Mouse (Mus musculus): ENCODE measurements around the gene Cep57l1. TPM values are rescaled to one million over a fixed set of nuclear protein-coding genes. Genes with fewer than 3 reads are reported as not detected.

Cep57l1 gene
- polyA plus RNA-seq, 1 experiment = 11.8 TPM

DNA sequence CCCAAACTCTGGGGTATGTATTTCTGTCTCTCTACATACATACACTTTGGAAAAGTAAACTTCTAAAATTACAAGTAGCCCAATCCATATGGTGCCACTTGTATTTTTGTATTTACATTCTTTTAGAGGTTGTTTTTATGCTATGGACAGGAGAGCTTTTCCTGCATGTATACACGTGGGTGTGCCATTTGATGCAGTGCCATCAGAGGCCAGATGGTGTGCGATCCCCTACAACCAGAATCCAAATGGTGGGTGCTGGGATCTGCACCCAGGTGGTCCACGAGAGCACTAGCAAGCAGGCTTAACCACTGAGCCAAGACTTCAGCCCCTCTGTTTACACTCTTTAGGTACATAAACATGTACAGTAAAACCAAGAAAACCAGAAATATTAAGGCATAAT lies 60.4 kb downstream of the Cep57l1 start:
- Histone ChIP-seq H3K4me1 (ENCODE audit: control insufficient read depth, insufficient read depth, low read length) (peaks cover 7% of the 10 kb centered on the region), H3K4me3 (ENCODE audit: insufficient read depth, low read length) (no peak overlapping the region), H3K27ac (ENCODE audit: insufficient read depth, low read depth, low read length) (no peak overlapping the region)
- TF ChIP-seq POLR2A (IDR thresholded peaks at IDR 0.05; ENCODE audit: borderline replicate concordance, low read depth, low read length) (no peak), CTCF (IDR thresholded peaks at IDR 0.05; ENCODE audit: low read depth, low read length) (no peak)

DNA sequence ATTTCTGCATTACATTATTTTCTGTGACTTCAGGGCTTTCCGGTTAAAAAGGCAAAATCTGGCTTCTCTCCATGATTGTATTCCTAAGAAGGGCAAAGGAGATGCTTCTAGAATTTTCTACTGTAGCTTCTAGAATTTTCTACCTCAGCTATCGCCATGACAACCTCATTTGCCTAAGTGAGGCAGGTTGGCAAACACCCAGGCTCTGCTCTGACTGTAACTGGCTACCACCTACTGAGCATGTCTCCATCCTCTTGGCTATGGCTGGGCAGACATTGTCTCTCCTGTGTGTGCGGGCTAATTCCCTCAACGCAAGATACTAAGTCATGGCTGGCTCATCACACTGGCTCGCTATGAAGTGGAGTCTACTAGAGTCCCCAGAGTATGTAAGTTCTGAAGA lies 63.1 kb downstream of the Cep57l1 start:
- H3K27ac ChIP-seq (ENCODE audit: insufficient read depth, low read depth, low read length) = no peak overlapping the region
- no peak overlapping the region for H3K4me3 ChIP-seq (ENCODE audit: insufficient read depth, low read length)
- TF ChIP-seq POLR2A (IDR thresholded peaks at IDR 0.05; ENCODE audit: borderline replicate concordance, low read depth, low read length) (no peak), CTCF (IDR thresholded peaks at IDR 0.05; ENCODE audit: low read depth, low read length) (no peak)
- H3K4me1 ChIP-seq (ENCODE audit: control insufficient read depth, insufficient read depth, low read length) = no peaks in the 10 kb centered on the region

DNA sequence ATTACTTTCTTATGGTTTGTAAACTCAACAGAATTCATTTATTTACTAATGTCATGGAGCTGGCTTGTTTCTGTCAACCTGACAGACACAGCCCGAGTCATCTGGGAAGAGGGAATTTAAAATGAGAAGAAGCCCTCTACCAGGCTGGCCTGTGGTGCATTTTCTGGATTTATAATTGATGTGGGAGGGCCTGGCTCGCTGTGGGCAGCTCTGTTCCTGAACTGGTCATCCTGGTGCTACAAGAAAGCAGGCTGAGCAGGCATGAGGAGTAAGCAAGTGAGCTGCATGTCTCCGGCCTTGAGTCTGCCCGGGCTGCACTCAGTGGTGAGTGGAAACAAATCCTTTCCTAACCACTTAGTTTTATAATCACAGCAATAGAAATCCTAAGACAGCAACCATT lies 65.7 kb downstream of the Cep57l1 start:
- no peak overlapping the region for H3K27ac ChIP-seq (ENCODE audit: insufficient read depth, low read depth, low read length)
- no peak overlapping the region for H3K4me3 ChIP-seq (ENCODE audit: insufficient read depth, low read length)
- TF ChIP-seq CTCF (IDR thresholded peaks at IDR 0.05; ENCODE audit: low read depth, low read length) (no peak), POLR2A (IDR thresholded peaks at IDR 0.05; ENCODE audit: borderline replicate concordance, low read depth, low read length) (no peak)
- no peaks in the 10 kb centered on the region for H3K4me1 ChIP-seq (ENCODE audit: control insufficient read depth, insufficient read depth, low read length)

DNA sequence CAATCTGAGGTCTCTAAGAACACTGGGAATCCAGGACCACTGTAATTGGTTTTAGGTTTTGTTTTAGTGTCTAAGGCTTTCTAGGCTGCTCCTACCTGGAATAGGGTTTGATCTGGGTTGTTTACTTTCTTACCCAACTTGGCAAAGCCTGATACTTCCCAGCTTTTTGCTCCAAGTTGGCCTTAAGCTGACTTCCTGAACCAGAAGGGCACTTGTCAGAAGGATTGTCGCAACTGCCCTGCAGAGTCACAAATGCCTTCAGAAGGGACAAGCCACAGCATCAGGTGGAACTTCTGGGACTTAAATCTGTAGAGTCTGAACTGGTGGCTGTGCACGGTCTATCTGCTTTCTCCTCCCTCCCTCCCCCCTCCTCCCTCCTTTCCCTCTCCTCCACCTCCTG lies 69.5 kb downstream of the Cep57l1 start:
- Histone ChIP-seq H3K4me1 (ENCODE audit: control insufficient read depth, insufficient read depth, low read length) (peaks cover 3% of the 10 kb centered on the region), H3K27ac (ENCODE audit: insufficient read depth, low read depth, low read length) (no peak overlapping the region), H3K4me3 (ENCODE audit: insufficient read depth, low read length) (no peak overlapping the region)
- TF ChIP-seq POLR2A (IDR thresholded peaks at IDR 0.05; ENCODE audit: borderline replicate concordance, low read depth, low read length) (no peak), CTCF (IDR thresholded peaks at IDR 0.05; ENCODE audit: low read depth, low read length) (no peak)

DNA sequence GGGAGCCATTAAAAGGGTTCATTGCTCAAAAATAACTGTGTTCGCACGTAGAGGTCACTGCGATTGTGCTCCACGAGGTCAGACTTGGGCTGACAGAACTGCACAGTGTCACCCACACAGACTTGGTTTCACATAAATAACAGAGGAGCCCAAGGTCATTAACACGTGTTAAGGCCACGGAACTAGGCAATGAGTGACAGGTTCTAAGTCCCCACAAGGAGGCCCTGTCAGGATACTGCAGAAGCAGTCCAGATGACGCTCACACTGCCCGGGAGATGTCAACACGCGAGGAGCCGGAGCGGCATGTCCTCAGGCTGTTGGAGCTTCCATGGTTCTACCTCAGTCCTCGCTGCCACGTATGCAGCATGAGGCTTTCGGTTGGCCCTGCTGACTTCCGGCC lies 72.4 kb downstream of the Cep57l1 start:
- TF ChIP-seq POLR2A (IDR thresholded peaks at IDR 0.05; ENCODE audit: borderline replicate concordance, low read depth, low read length) = no peak
- Histone ChIP-seq H3K27ac (ENCODE audit: insufficient read depth, low read depth, low read length) (no peak overlapping the region), H3K4me1 (ENCODE audit: control insufficient read depth, insufficient read depth, low read length) (peaks cover 3% of the 10 kb centered on the region)

DNA sequence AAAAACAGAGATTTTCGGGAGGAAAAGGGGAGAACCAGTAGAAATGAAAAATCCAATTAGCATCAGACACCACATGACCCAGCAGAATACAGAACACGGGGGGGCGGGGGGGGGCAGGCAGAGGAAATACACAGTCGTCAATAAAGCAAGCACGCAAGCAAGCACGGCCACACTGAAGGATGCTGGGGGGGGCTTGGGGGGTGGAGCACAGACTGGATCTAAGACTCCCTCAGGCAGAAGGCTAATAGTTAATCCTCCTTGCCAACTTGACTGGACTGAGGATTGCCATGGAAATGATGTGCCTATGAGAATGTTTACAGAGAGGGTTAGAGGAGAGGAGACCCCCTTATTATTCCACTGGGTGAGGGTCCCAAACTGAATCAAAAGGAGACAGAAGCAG lies 74.3 kb downstream of the Cep57l1 start:
- TF ChIP-seq CTCF (IDR thresholded peaks at IDR 0.05; ENCODE audit: low read depth, low read length) (no peak), POLR2A (IDR thresholded peaks at IDR 0.05; ENCODE audit: borderline replicate concordance, low read depth, low read length) (no peak)
- Histone ChIP-seq H3K4me3 (ENCODE audit: insufficient read depth, low read length) (no peak overlapping the region), H3K27ac (ENCODE audit: insufficient read depth, low read depth, low read length) (no peak overlapping the region), H3K4me1 (ENCODE audit: control insufficient read depth, insufficient read depth, low read length) (peaks cover 3% of the 10 kb centered on the region)

More for the DNA sequence above, 72.4 kb downstream of the Cep57l1 start:
- no peak overlapping the region for H3K4me3 ChIP-seq (ENCODE audit: insufficient read depth, low read length)

DNA sequence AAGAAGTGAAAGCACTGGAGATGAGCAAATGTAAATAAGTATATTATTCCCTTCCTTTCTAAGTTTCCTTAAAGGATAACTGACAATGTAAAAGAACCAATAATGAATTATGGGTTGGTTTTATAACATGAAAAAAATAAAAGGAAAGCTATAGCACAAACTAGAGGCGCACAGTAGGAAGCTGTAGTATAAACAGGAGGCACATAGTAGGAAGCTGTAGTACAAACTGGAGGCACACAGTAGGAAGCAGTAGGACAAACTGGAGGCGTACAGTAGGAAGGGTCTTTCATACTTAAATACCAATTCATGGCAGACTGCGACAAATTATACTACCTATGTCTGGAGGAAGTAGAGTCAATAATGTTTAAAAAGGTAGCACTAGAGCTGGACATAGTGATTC lies 76.5 kb downstream of the Cep57l1 start:
- H3K4me3 ChIP-seq (ENCODE audit: insufficient read depth, low read length) = no peak overlapping the region
- no peak for TF ChIP-seq POLR2A (IDR thresholded peaks at IDR 0.05; ENCODE audit: borderline replicate concordance, low read depth, low read length)
- no peak for TF ChIP-seq CTCF (IDR thresholded peaks at IDR 0.05; ENCODE audit: low read depth, low read length)
- H3K27ac ChIP-seq (ENCODE audit: insufficient read depth, low read depth, low read length) = no peak overlapping the region
- peaks cover 3% of the 10 kb centered on the region for H3K4me1 ChIP-seq (ENCODE audit: control insufficient read depth, insufficient read depth, low read length)

DNA sequence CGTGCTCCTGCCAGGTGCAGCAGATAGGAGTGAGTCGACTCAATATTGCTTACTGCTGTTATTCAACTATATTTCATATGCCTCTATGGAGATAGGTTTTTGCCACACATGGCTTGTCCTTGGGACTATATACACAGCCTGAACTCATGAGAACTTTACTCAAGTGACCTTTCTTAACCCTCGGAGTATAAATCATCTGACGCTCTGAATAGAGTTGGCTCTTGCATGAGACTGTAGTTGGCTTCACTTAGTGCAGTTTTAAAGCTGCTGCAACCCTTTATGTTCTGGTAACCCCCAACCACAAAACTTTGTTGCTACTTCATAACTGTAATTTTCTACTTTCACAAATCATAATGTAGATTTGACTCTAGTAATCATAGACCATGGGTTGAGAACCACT lies 77.7 kb downstream of the Cep57l1 start:
- no peak overlapping the region for H3K4me3 ChIP-seq (ENCODE audit: insufficient read depth, low read length)
- peaks cover 3% of the 10 kb centered on the region for H3K4me1 ChIP-seq (ENCODE audit: control insufficient read depth, insufficient read depth, low read length)
- no peak for TF ChIP-seq POLR2A (IDR thresholded peaks at IDR 0.05; ENCODE audit: borderline replicate concordance, low read depth, low read length)
- no peak for TF ChIP-seq CTCF (IDR thresholded peaks at IDR 0.05; ENCODE audit: low read depth, low read length)
- H3K27ac ChIP-seq (ENCODE audit: insufficient read depth, low read depth, low read length) = no peak overlapping the region

DNA sequence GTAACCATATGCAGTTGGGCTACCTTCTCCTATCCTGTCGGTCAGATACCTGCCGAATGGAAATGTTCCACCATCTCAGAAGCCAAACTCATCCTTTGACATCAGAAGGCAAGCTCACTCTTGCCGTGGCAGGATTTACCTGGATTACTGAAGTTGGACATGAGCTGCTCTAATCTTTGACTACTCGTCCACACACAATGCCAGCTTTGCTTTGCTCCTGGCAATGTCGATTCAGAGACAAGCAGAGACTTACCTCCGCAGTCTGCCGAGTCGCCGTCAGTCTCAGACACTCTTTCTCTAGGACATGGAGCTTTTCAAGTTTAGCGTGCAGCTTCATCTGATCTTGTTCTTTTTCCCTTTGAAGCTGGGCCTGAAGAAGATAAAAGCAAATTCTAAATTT lies 78.9 kb downstream of the Cep57l1 start:
- TF ChIP-seq CTCF (IDR thresholded peaks at IDR 0.05; ENCODE audit: low read depth, low read length) = no peak
- TF ChIP-seq POLR2A (IDR thresholded peaks at IDR 0.05; ENCODE audit: borderline replicate concordance, low read depth, low read length) = no peak
- no peak overlapping the region for H3K4me3 ChIP-seq (ENCODE audit: insufficient read depth, low read length)
- H3K27ac ChIP-seq (ENCODE audit: insufficient read depth, low read depth, low read length) = no peak overlapping the region
- H3K4me1 ChIP-seq (ENCODE audit: control insufficient read depth, insufficient read depth, low read length) = no peaks in the 10 kb centered on the region

DNA sequence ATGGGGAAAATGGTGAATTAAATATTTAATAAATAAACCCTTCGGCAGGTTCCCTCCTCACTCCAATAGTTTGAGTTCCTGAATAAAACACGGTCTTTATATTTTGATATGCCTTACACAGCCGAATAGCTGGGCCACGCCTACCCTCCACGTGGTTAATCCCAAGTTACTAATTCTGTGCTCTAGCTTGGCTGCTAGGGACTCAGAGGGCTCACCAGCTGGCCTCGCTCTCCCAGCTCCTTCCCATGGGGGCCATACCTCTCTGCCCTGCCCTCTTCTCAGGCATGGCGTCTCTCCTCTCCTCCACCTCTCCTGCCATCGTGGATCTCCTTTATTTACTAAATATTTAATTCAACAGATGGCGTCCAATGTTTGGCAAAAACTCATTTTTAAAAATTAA lies 83.5 kb downstream of the Cep57l1 start:
- Histone ChIP-seq H3K27ac (ENCODE audit: insufficient read depth, low read depth, low read length) (no peak overlapping the region), H3K4me1 (ENCODE audit: control insufficient read depth, insufficient read depth, low read length) (no peaks in the 10 kb centered on the region), H3K4me3 (ENCODE audit: insufficient read depth, low read length) (no peak overlapping the region)
- no peak for TF ChIP-seq CTCF (IDR thresholded peaks at IDR 0.05; ENCODE audit: low read depth, low read length)
- TF ChIP-seq POLR2A (IDR thresholded peaks at IDR 0.05; ENCODE audit: borderline replicate concordance, low read depth, low read length) = no peak

DNA sequence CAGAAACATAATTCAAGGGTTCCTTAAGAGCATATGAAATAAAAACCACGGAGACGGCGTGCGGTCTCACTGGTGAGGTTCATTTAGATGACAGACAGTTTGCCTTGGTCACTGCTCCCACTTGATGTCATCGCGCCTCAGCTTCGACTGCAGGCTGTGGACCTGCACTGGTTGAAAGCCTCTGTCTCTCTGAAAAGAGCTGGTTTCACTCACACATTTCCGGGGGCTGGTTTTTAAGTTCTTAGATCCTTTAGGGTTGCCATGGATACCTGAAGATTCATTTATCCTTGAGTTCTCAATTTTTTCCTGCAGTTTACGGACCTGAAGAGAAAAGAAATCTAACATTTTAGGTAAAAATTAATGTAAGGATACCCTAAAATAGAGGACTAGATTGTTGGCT lies 90.1 kb downstream of the Cep57l1 start:
- no peak overlapping the region for H3K27ac ChIP-seq (ENCODE audit: insufficient read depth, low read depth, low read length)
- H3K4me1 ChIP-seq (ENCODE audit: control insufficient read depth, insufficient read depth, low read length) = no peaks in the 10 kb centered on the region
- no peak overlapping the region for H3K4me3 ChIP-seq (ENCODE audit: insufficient read depth, low read length)
- no peak for TF ChIP-seq CTCF (IDR thresholded peaks at IDR 0.05; ENCODE audit: low read depth, low read length)
- no peak for TF ChIP-seq POLR2A (IDR thresholded peaks at IDR 0.05; ENCODE audit: borderline replicate concordance, low read depth, low read length)
